9 mouse cellular contexts compared by ENCODE assay signal in genomic region chr2:59768661-59769384, GRCm38 (mm10).
DNase-seq lines count a peak whose midpoint lies in the region; TF ChIP-seq lines count a peak whose summit lies in the region.
"Had no signal": no experiment of that assay in that cellular context is flagged by ENCODE, and none has a peak within 500 bp of the region (broad histone marks: within the 10 kb centered on the region; RNA-seq: fewer than 3 reads in every experiment).

No protein-coding gene starts in this region.

- no peak for TF ChIP-seq CTCF in kidney, adult 2 months (conservative IDR thresholded peaks at IDR 0.05; ENCODE audit: insufficient read depth, insufficient read length, low read depth, low read length)

- no peak overlapping the region for H3K4me3 ChIP-seq in kidney, adult 2 months (ENCODE audit: insufficient read depth, low read depth, low read length)
- H3K4me3 ChIP-seq: neural tube, embryonic 13.5 days had no signal

- no peak for TF ChIP-seq POLR2A in kidney, adult 2 months (IDR thresholded peaks at IDR 0.05; ENCODE audit: low read depth, low read length)

- H3K27me3 ChIP-seq in kidney, adult 2 months (replicated peaks; ENCODE audit: control insufficient read depth, insufficient read depth, low read length) = no peaks in the 10 kb centered on the region
- H3K27me3 ChIP-seq: neural tube, embryonic 13.5 days had no signal

- peaks cover 19% of the 10 kb centered on the region for H3K4me1 ChIP-seq in kidney, adult 2 months (ENCODE audit: control insufficient read depth, insufficient read depth, low read length)

- DNase-seq in adrenal gland, adult 2 months = peak; percentile 53
- no peak for DNase-seq in adrenal gland, postnatal 4 days (ENCODE audit: low spot score in 2 of 2)
- DNase-seq in heart, adult 18-20 months = peak; percentile 83 to 85
- DNase-seq in kidney, adult 2 months = peak; percentile 87
- DNase-seq in lung, postnatal 36 days = peak; percentile 73
- no peak for DNase-seq in cerebellum, adult 9-11 months
- no peak for DNase-seq in thymus, postnatal 10 days (ENCODE audit: low spot score in 2 of 2)
- no peak for DNase-seq in cerebellum, adult 11-12 months

- H3K27ac ChIP-seq in kidney, adult 2 months (ENCODE audit: insufficient read depth, low read depth, low read length) = peak overlapping the region; percentile 96
- H3K27ac ChIP-seq: neural tube, embryonic 13.5 days had no signal

- 40% methylated on average over 13 of the region's 13 CpGs for WGBS in kidney, adult 2 months

- no peaks in the 10 kb centered on the region for H3K36me3 ChIP-seq in kidney, adult 2 months (ENCODE audit: control insufficient read depth, insufficient read depth, low read length)
- H3K36me3 ChIP-seq: neural tube, embryonic 13.5 days had no signal

Comparison
In these comparisons a context has a peak if more than half of its experiments do, and no peak if none do; other contexts are left out.
1. DNase-seq: peak in adrenal gland, adult 2 months (single experiment), heart, adult 18-20 months (2 of 2), kidney, adult 2 months (single experiment) and lung, postnatal 36 days (single experiment); none in adrenal gland, postnatal 4 days (0 of 2), cerebellum, adult 9-11 months (single experiment), thymus, postnatal 10 days (0 of 2) and cerebellum, adult 11-12 months (single experiment).